Mouse (Mus musculus) lung, embryonic 15.5 days (tissue): ENCODE data around the gene Kalrn. TPM values are rescaled to one million over a fixed set of nuclear protein-coding genes. Genes with fewer than 3 reads are reported as not detected.
A peak's percentile ranks its signal among the peaks of the same experiment; 100 is the strongest.

Experiments
- ATAC-seq: fragments of 200-750 bp; cut with Nextera tagmentation; 2 replicates; pipeline ENCODE4 v1.8.0; 2017; ENCODE audit warnings: moderate number of reproducible peaks, borderline replicate concordance; ENCODE audit not compliant: low FRiP score, low TSS enrichment; ENCODE audit errors: extremely low read depth
- H3K27ac ChIP-seq: fragments of 300-500 bp; sonication (generic); 2 replicates; pipeline ENCODE4 v1.5.1; 2015; ENCODE audit warnings: moderate library complexity, mild to moderate bottlenecking, inconsistent platforms
- H3K27me3 ChIP-seq: fragments of 300-500 bp; sonication (generic); 2 replicates; pipeline ENCODE4 v1.6.1; 2015; ENCODE audit warnings: inconsistent platforms
- H3K36me3 ChIP-seq: fragments of 300-500 bp; sonication (generic); 2 replicates; pipeline ENCODE4 v1.6.1; 2015; ENCODE audit warnings: inconsistent platforms
- H3K4me1 ChIP-seq: fragments of 300-500 bp; sonication (generic); 2 replicates; pipeline ENCODE4 v1.6.1; 2015; ENCODE audit warnings: inconsistent platforms
- H3K4me2 ChIP-seq: fragments of 300-500 bp; sonication (generic); 2 replicates; pipeline ENCODE4 v1.6.1; 2015; ENCODE audit warnings: inconsistent platforms, mild to moderate bottlenecking, moderate library complexity
- H3K4me3 ChIP-seq: fragments of 300-500 bp; sonication (generic); 2 replicates; pipeline ENCODE4 v1.5.1; 2015; ENCODE audit warnings: mild to moderate bottlenecking, inconsistent platforms
- H3K9ac ChIP-seq: fragments of 300-500 bp; sonication (generic); 2 replicates; pipeline ENCODE4 v1.6.1; 2015; ENCODE audit warnings: inconsistent platforms
- H3K9me3 ChIP-seq: fragments of 300-500 bp; sonication (generic); 2 replicates; pipeline ENCODE4 v1.6.1; 2016; ENCODE audit warnings: inconsistent platforms
- WGBS: fragments of 180-500 bp; shearing (Covaris S2); methylation state at CpG from one replicate; pipeline ENCODE4 v1.1.7; 2015; 5-methylcytosine and 5-hydroxymethylcytosine counted together
- polyA plus RNA-seq: library from polyadenylated mRNA; unstranded; fragments of >200 nt; fragmentation: Nextera tagmentation; extraction: Ambion mirVana; gene quantifications from 2 replicates; pipeline ENCODE4 v1.2.1, GENCODE M21; 2015

The Kalrn gene
- polyA plus RNA-seq, 1 experiment from 2014 or later, result 14.4 TPM

GRCm38 (mm10) chr16:34066922-34067321 is 506.4 kb downstream of the Kalrn start:
- Histone ChIP-seq H3K4me2 (no peak overlapping the region), H3K27ac (no peak overlapping the region)
- no peak for ATAC-seq

GRCm38 (mm10) chr16:34066376-34066775 is 507.0 kb downstream of the Kalrn start:
- no peak overlapping the region for H3K4me3 ChIP-seq
- ATAC-seq, result no peak
- no peak overlapping the region for H3K27ac ChIP-seq
- WGBS, result 71% methylated on average over 4 of the region's 4 CpGs
- no peak overlapping the region for H3K4me2 ChIP-seq
- H3K27me3 ChIP-seq, result no peaks in the 10 kb centered on the region
- H3K4me1 ChIP-seq, result peaks cover 15% of the 10 kb centered on the region
- no peaks in the 10 kb centered on the region for H3K36me3 ChIP-seq
- H3K9me3 ChIP-seq, result no peaks in the 10 kb centered on the region
- no peak overlapping the region for H3K9ac ChIP-seq

More at GRCm38 (mm10) chr16:34066922-34067321, 506.4 kb downstream of the Kalrn start:
- no peaks in the 10 kb centered on the region for H3K27me3 ChIP-seq
- no peak overlapping the region for H3K9ac ChIP-seq
- no peaks in the 10 kb centered on the region for H3K36me3 ChIP-seq
- H3K4me1 ChIP-seq, result peaks cover 15% of the 10 kb centered on the region
- no peak overlapping the region for H3K4me3 ChIP-seq
- no peaks in the 10 kb centered on the region for H3K9me3 ChIP-seq

- H3K9me3 ChIP-seq, result no peaks in the 10 kb centered on the region
- no peak overlapping the region for H3K4me3 ChIP-seq
- H3K27ac ChIP-seq, result no peak overlapping the region
- H3K4me1 ChIP-seq, result peaks cover 13% of the 10 kb centered on the region; the same call in 1 of the 2 replicates
- ATAC-seq, result no peak
- H3K27me3 ChIP-seq, result no peaks in the 10 kb centered on the region
- WGBS, result 67% methylated on average over 4 of the region's 4 CpGs
- no peaks in the 10 kb centered on the region for H3K36me3 ChIP-seq
- no peak overlapping the region for H3K9ac ChIP-seq
- no peak overlapping the region for H3K4me2 ChIP-seq
Measured at GRCm38 (mm10) chr16:34063313-34063712, 510.0 kb downstream of the Kalrn start.

GRCm38 (mm10) chr16:34061661-34062060 is 511.7 kb downstream of the Kalrn start:
- Histone ChIP-seq H3K4me1 (peaks cover 14% of the 10 kb centered on the region), H3K4me2 (no peak overlapping the region), H3K9me3 (no peaks in the 10 kb centered on the region), H3K27me3 (no peaks in the 10 kb centered on the region), H3K4me3 (no peak overlapping the region), H3K9ac (no peak overlapping the region), H3K36me3 (no peaks in the 10 kb centered on the region), H3K27ac (no peak overlapping the region)
- ATAC-seq, result no peak
- 96% methylated on average over 1 of the region's 1 CpGs for WGBS

- no peak overlapping the region for H3K4me3 ChIP-seq
- H3K4me1 ChIP-seq, result peaks cover 14% of the 10 kb centered on the region
- ATAC-seq, result no peak
- no peaks in the 10 kb centered on the region for H3K27me3 ChIP-seq
- 0 out of 2 replicates have a peak overlapping the region, but pooled peaks have one; percentile 20 for H3K27ac ChIP-seq
- no peak overlapping the region for H3K9ac ChIP-seq
- H3K4me2 ChIP-seq, result no peak overlapping the region
- no peaks in the 10 kb centered on the region for H3K9me3 ChIP-seq
- WGBS, result 40% methylated on average over 3 of the region's 3 CpGs
- H3K36me3 ChIP-seq, result 0 out of 2 replicates have a peak, but pooled peaks cover 4% of the 10 kb centered on the region
Measured at GRCm38 (mm10) chr16:34058611-34059010, 514.7 kb downstream of the Kalrn start.

- peaks cover 12% of the 10 kb centered on the region; the same call in 1 of the 2 replicates for H3K36me3 ChIP-seq
- no peaks in the 10 kb centered on the region for H3K9me3 ChIP-seq
- H3K27ac ChIP-seq, result no peak overlapping the region
- peaks cover 14% of the 10 kb centered on the region for H3K4me1 ChIP-seq
- no peak overlapping the region for H3K4me2 ChIP-seq
- no peak overlapping the region for H3K9ac ChIP-seq
- H3K4me3 ChIP-seq, result no peak overlapping the region
- WGBS, result 52% methylated on average over 5 of the region's 5 CpGs
- ATAC-seq, result no peak
- no peaks in the 10 kb centered on the region for H3K27me3 ChIP-seq
Measured at GRCm38 (mm10) chr16:34057464-34057863, 515.9 kb downstream of the Kalrn start.

GRCm38 (mm10) chr16:34056418-34057111 is 516.8 kb downstream of the Kalrn start:
- Histone ChIP-seq H3K36me3 (peaks cover 12% of the 10 kb centered on the region; the same call in 1 of the 2 replicates), H3K4me1 (peaks cover 14% of the 10 kb centered on the region), H3K27me3 (no peaks in the 10 kb centered on the region), H3K4me2 (no peak overlapping the region), H3K27ac (no peak overlapping the region), H3K9me3 (no peaks in the 10 kb centered on the region), H3K4me3 (no peak overlapping the region), H3K9ac (no peak overlapping the region)
- 16% methylated on average over 10 of the region's 10 CpGs for WGBS
- no peak for ATAC-seq

GRCm38 (mm10) chr16:34050090-34050489 is 523.2 kb downstream of the Kalrn start:
- Histone ChIP-seq H3K36me3 (peaks cover 12% of the 10 kb centered on the region; the same call in 1 of the 2 replicates), H3K27ac (no peak overlapping the region), H3K9ac (no peak overlapping the region), H3K27me3 (no peaks in the 10 kb centered on the region), H3K4me2 (no peak overlapping the region), H3K4me1 (no peaks in the 10 kb centered on the region), H3K9me3 (no peaks in the 10 kb centered on the region), H3K4me3 (no peak overlapping the region)
- WGBS, result 84% methylated on average over 7 of the region's 7 CpGs
- ATAC-seq, result no peak

- ATAC-seq, result no peak
- no peaks in the 10 kb centered on the region for H3K9me3 ChIP-seq
- H3K27ac ChIP-seq, result no peak overlapping the region
- 76% methylated on average over 12 of the region's 12 CpGs for WGBS
- no peaks in the 10 kb centered on the region for H3K27me3 ChIP-seq
- peaks cover 11% of the 10 kb centered on the region; the same call in 1 of the 2 replicates for H3K36me3 ChIP-seq
- H3K4me3 ChIP-seq, result no peak overlapping the region
- no peaks in the 10 kb centered on the region for H3K4me1 ChIP-seq
- H3K4me2 ChIP-seq, result no peak overlapping the region
- no peak overlapping the region for H3K9ac ChIP-seq
Measured at GRCm38 (mm10) chr16:34049361-34049760, 524.0 kb downstream of the Kalrn start.

- Histone ChIP-seq H3K9me3 (no peaks in the 10 kb centered on the region), H3K36me3 (peaks cover 7% of the 10 kb centered on the region; the same call in 1 of the 2 replicates), H3K4me3 (no peak overlapping the region), H3K9ac (no peak overlapping the region), H3K27ac (no peak overlapping the region), H3K27me3 (no peaks in the 10 kb centered on the region), H3K4me1 (no peaks in the 10 kb centered on the region), H3K4me2 (no peak overlapping the region)
- 85% methylated on average over 4 of the region's 4 CpGs for WGBS
- no peak for ATAC-seq
Measured at GRCm38 (mm10) chr16:34048232-34048631, 525.1 kb downstream of the Kalrn start.

GRCm38 (mm10) chr16:34047543-34047942 is 525.8 kb downstream of the Kalrn start:
- WGBS, result 45% methylated on average over 7 of the region's 7 CpGs
- Histone ChIP-seq H3K9ac (no peak overlapping the region), H3K4me2 (no peak overlapping the region), H3K27me3 (no peaks in the 10 kb centered on the region), H3K36me3 (0 out of 2 replicates have a peak, but pooled peaks cover under 1% of the 10 kb centered on the region), H3K27ac (no peak overlapping the region), H3K4me1 (no peaks in the 10 kb centered on the region), H3K9me3 (no peaks in the 10 kb centered on the region), H3K4me3 (no peak overlapping the region)
- no peak; the same call in 1 of the 2 replicates for ATAC-seq

GRCm38 (mm10) chr16:34047006-34047360 is 526.3 kb downstream of the Kalrn start:
- Histone ChIP-seq H3K4me1 (no peaks in the 10 kb centered on the region), H3K9ac (no peak overlapping the region), H3K4me2 (no peak overlapping the region), H3K9me3 (no peaks in the 10 kb centered on the region), H3K27ac (0 out of 2 replicates have a peak overlapping the region, but pooled peaks have one; percentile 12), H3K4me3 (no peak overlapping the region), H3K27me3 (no peaks in the 10 kb centered on the region), H3K36me3 (no peaks in the 10 kb centered on the region)
- ATAC-seq, result no peak
- WGBS, result 49% methylated on average over 4 of the region's 4 CpGs
